Comparison of ENCODE assay signal across 14 mouse cellular contexts in the genomic region with DNA sequence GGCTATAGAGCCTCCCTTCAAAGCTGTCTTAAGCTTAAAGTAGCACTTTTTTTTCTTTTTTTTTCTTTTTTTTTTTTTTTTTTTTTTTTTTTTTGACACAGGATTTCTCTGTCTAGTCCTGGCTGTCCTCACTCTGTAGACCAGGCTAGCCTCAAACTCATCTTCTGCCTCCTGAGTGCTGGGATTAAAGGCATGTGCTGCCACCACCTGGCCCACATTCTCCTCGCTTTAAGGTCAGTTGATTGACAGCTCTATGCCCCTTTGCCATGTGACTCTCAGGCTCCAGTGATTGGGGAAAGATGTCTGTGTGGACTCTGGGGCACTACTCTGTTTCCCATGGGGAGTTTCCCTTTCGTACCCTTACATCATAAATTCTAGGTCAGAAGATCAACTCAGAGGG. TPM values are rescaled to one million over a fixed set of nuclear protein-coding genes. Genes with fewer than 3 reads are reported as not detected.
DNase-seq lines count a peak whose midpoint lies in the region; TF ChIP-seq lines count a peak whose summit lies in the region.
"Had no signal": no experiment of that assay in that cellular context is flagged by ENCODE, and none has a peak within 500 bp of the region (broad histone marks: within the 10 kb centered on the region; RNA-seq: fewer than 3 reads in every experiment).

No protein-coding gene starts in this region.

- H3K4me3 ChIP-seq in lung, adult 2 months (replicated peaks; ENCODE audit: extremely low read depth, low read depth, low read length), result no peak overlapping the region
- no peak overlapping the region for H3K4me3 ChIP-seq in E14TG2a.4 (replicated peaks; ENCODE audit: low read length)
- H3K4me3 ChIP-seq: erythroblast, embryonic 14.5 days; limb, embryonic 13.5 days; megakaryocyte, embryonic 14.5 days had no signal

- 64% methylated on average over 2 of the region's 2 CpGs for WGBS in lung, adult 2 months

- no peak for TF ChIP-seq POLR2A in lung, adult 2 months (IDR thresholded peaks at IDR 0.05; ENCODE audit: borderline replicate concordance, extremely low read depth, low read depth, low read length)

- peaks cover 27% of the 10 kb centered on the region for H3K36me3 ChIP-seq in E14TG2a.4 (ENCODE audit: insufficient read depth, low read length)
- H3K36me3 ChIP-seq: limb, embryonic 13.5 days had no signal

- no peaks in the 10 kb centered on the region for H3K9me3 ChIP-seq in E14TG2a.4 (ENCODE audit: low read length)
- H3K9me3 ChIP-seq: limb, embryonic 13.5 days; megakaryocyte, embryonic 14.5 days had no signal

- intact Hi-C loops in heart, postnatal 14 days (cut with DNase I), result no loop called here

- H3K4me1 ChIP-seq in lung, adult 2 months (ENCODE audit: control insufficient read depth, insufficient read depth, low read length), result peaks cover 6% of the 10 kb centered on the region; the same call in 1 of the 2 replicates
- peaks cover 18% of the 10 kb centered on the region for H3K4me1 ChIP-seq in E14TG2a.4 (replicated peaks; ENCODE audit: low read depth, low read length)

- 0 out of 2 replicates have a peak, but pooled peaks cover 5% of the 10 kb centered on the region for H3K27me3 ChIP-seq in E14TG2a.4 (ENCODE audit: insufficient read depth, low read length)
- H3K27me3 ChIP-seq: limb, embryonic 13.5 days had no signal

- TF ChIP-seq CTCF in lung, adult 2 months (IDR thresholded peaks at IDR 0.05; ENCODE audit: insufficient read depth, low read length), result peak; percentile 33; the same call in 1 of the 2 replicates
- 0 out of 2 replicates have a peak, but pooled peaks have one; percentile 5 for TF ChIP-seq CTCF in E14TG2a.4 (conservative IDR thresholded peaks at IDR 0.05; ENCODE audit: low read length)

- peak; percentile 81 for DNase-seq in heart, adult 11 months
- no peak for DNase-seq in heart, postnatal 14 days
- DNase-seq in lung, adult 2 months, result no peak
- no peak for DNase-seq in lung, postnatal 4 days
- peak; percentile 35 for DNase-seq in induced T-regulatory cell, adult 2 months (ENCODE audit: low read depth)
- no peak for DNase-seq in Muller cell, postnatal 12 days (ENCODE audit: inconsistent ontology term)
- no peak for DNase-seq in adrenal gland, adult 2 months
- DNase-seq: cerebellum, postnatal 36 days; heart, adult 18-20 months; kidney, postnatal 14 days had no signal

RNA-seq across cellular contexts. Expression of a gene that starts 23.6 kb away (rescaled TPM):
- 10 to 100 TPM; 79.1 to 80.9 TPM for total RNA-seq in heart, postnatal 14 days (2021)
- 83.1 and 140 TPM in 2 replicates for polyA plus RNA-seq in lung, adult 2 months (2012; rRNA removed)
- total RNA-seq in adrenal gland, adult 2 months (2021), result 10 to 100 TPM; 10.7 to 22.7 TPM
- polyA plus RNA-seq in adrenal gland, adult 2 months (2012; rRNA removed), result 41.4 and 52.0 TPM in 2 replicates

Comparison
In these comparisons a context has a peak if more than half of its experiments do, and no peak if none do; other contexts are left out.
1. DNase-seq: peak in heart, adult 11 months (single experiment) and induced T-regulatory cell, adult 2 months (single experiment); none in heart, postnatal 14 days (0 of 2), lung, adult 2 months (single experiment), lung, postnatal 4 days (0 of 2), Muller cell, postnatal 12 days (single experiment) and adrenal gland, adult 2 months (single experiment).